Mouse (Mus musculus): ENCODE measurements around the gene Prima1. TPM values are rescaled to one million over a fixed set of nuclear protein-coding genes. Genes with fewer than 3 reads are reported as not detected.

Gene Prima1
- total and polyA plus RNA-seq, 2 experiments from 2014 or later = not detected

DNA sequence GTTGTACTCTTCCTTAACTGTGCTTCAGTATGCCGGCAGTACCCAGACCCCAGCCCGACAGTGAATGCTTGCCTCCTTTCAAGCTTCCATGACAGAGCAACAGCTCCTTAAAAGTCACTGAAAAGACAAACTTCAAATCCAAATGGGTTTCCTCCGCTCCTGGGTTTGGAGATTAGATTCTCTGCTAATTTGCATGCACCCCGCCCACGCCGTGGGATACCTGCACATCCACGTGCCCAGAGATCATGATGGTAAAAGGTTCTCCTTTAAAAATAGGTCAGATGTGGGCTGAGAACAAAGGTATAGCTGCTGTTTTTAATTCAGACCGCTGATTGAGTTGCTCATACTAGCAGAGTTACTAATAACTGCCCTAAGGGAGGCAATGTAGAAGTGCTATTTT is 82.9 kb downstream of the Prima1 start:
- H3K4me2 ChIP-seq (ENCODE audit: low read depth, low read length) = no peak overlapping the region
- H3K27ac ChIP-seq (ENCODE audit: low read depth) = no peak overlapping the region
- ATAC-seq (ENCODE audit: insufficient read depth, low read depth) (no peak), DNase-seq (ENCODE audit: low spot score) (no peak)
- H3K4me3 ChIP-seq (ENCODE audit: low read depth, low read length) = no peak overlapping the region
- H3K9me3 ChIP-seq (replicated peaks; ENCODE audit: control insufficient read depth, low read length) = no peaks in the 10 kb centered on the region
- WGBS = 69% methylated on average over 8 of the region's 8 CpGs
- 0 out of 2 replicates have a peak, but pooled peaks cover 8% of the 10 kb centered on the region for H3K27me3 ChIP-seq (ENCODE audit: control insufficient read depth, insufficient read depth, low read length)
- no peak overlapping the region for H3K9ac ChIP-seq (replicated peaks; ENCODE audit: low read depth, low read length)
- no peaks in the 10 kb centered on the region for H3K4me1 ChIP-seq (ENCODE audit: control insufficient read depth, insufficient read depth)
- H3K36me3 ChIP-seq (replicated peaks; ENCODE audit: control insufficient read depth, insufficient read depth, low read length) = no peaks in the 10 kb centered on the region
- TF ChIP-seq CTCF (IDR thresholded peaks at IDR 0.05; ENCODE audit: low read depth) (no peak), EP300 (IDR thresholded peaks at IDR 0.05; ENCODE audit: low read depth) (no peak)

GRCm38 (mm10) chr12:103157129-103157910 is 84.6 kb downstream of the Prima1 start:
- H3K9me3 ChIP-seq (replicated peaks; ENCODE audit: control insufficient read depth, low read length) = no peaks in the 10 kb centered on the region
- H3K4me2 ChIP-seq (ENCODE audit: low read depth, low read length) = no peak overlapping the region
- H3K27me3 ChIP-seq (ENCODE audit: control insufficient read depth, insufficient read depth, low read length) = 0 out of 2 replicates have a peak, but pooled peaks cover 8% of the 10 kb centered on the region
- no peak overlapping the region for H3K9ac ChIP-seq (replicated peaks; ENCODE audit: low read depth, low read length)
- TF ChIP-seq CTCF (IDR thresholded peaks at IDR 0.05; ENCODE audit: low read depth) (no peak), EP300 (IDR thresholded peaks at IDR 0.05; ENCODE audit: low read depth) (no peak)
- no peak overlapping the region for H3K27ac ChIP-seq (ENCODE audit: low read depth)
- DNase-seq (ENCODE audit: low spot score) (no peak), ATAC-seq (ENCODE audit: insufficient read depth, low read depth) (no peak)
- H3K4me1 ChIP-seq (ENCODE audit: control insufficient read depth, insufficient read depth) = no peaks in the 10 kb centered on the region
- H3K4me3 ChIP-seq (ENCODE audit: low read depth, low read length) = no peak overlapping the region
- WGBS = 41% methylated on average over 18 of the region's 18 CpGs
- H3K36me3 ChIP-seq (replicated peaks; ENCODE audit: control insufficient read depth, insufficient read depth, low read length) = no peaks in the 10 kb centered on the region

DNA sequence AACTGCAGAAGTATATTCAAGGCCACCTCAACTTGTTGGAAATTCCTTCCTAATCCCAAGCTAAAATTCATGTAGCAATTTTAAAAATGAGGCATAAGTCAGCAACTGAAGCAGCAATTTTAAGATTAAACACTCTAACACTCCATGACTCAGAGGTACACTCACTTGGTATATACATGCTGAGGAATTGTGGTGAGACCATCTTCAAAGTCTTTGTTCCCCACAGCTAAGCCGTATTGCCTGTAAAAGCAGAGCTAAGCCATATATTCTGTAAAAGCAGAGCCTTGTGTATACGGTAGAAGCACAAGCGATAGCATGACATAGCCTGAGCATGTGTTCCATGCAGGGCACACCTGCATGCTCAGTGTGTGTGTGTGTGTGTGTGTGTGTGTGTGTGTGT is 86.5 kb downstream of the Prima1 start:
- H3K4me1 ChIP-seq (ENCODE audit: control insufficient read depth, insufficient read depth) = no peaks in the 10 kb centered on the region
- 0 out of 2 replicates have a peak, but pooled peaks cover 8% of the 10 kb centered on the region for H3K27me3 ChIP-seq (ENCODE audit: control insufficient read depth, insufficient read depth, low read length)
- ATAC-seq (ENCODE audit: insufficient read depth, low read depth) = no peak
- no peak overlapping the region for H3K4me3 ChIP-seq (ENCODE audit: low read depth, low read length)
- no peak overlapping the region for H3K27ac ChIP-seq (ENCODE audit: low read depth)
- no peak overlapping the region for H3K9ac ChIP-seq (replicated peaks; ENCODE audit: low read depth, low read length)
- H3K4me2 ChIP-seq (ENCODE audit: low read depth, low read length) = no peak overlapping the region
- no peak for DNase-seq (ENCODE audit: low spot score)
- TF ChIP-seq EP300 (IDR thresholded peaks at IDR 0.05; ENCODE audit: low read depth) = no peak
- no peak for TF ChIP-seq CTCF (IDR thresholded peaks at IDR 0.05; ENCODE audit: low read depth)
- WGBS = 79% methylated on average over 3 of the region's 3 CpGs
- H3K36me3 ChIP-seq (replicated peaks; ENCODE audit: control insufficient read depth, insufficient read depth, low read length) = no peaks in the 10 kb centered on the region
- no peaks in the 10 kb centered on the region for H3K9me3 ChIP-seq (replicated peaks; ENCODE audit: control insufficient read depth, low read length)

DNA sequence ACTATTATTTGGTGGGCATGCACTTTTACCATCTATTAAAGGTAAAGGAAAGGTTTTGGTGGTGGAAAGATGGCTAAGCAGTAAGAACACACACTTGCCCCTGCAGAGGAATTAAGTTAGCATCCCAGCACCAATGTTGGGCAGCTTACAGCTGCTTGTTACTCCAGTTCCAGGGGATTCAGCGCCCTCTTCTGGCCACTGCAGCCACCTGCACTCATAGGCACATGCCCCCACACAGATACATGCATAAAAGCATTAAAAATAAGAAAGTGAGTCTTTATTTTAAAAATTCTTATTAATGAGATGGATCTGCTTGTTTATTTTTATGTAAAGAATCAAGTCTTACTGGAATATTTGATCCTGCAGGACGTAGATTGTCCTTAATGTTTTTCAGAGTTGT is 87.0 kb downstream of the Prima1 start:
- Histone ChIP-seq H3K4me1 (ENCODE audit: control insufficient read depth, insufficient read depth) (no peaks in the 10 kb centered on the region), H3K4me3 (ENCODE audit: low read depth, low read length) (no peak overlapping the region), H3K27ac (ENCODE audit: low read depth) (no peak overlapping the region), H3K36me3 (replicated peaks; ENCODE audit: control insufficient read depth, insufficient read depth, low read length) (no peaks in the 10 kb centered on the region), H3K4me2 (ENCODE audit: low read depth, low read length) (no peak overlapping the region), H3K9ac (replicated peaks; ENCODE audit: low read depth, low read length) (no peak overlapping the region), H3K9me3 (replicated peaks; ENCODE audit: control insufficient read depth, low read length) (no peaks in the 10 kb centered on the region), H3K27me3 (ENCODE audit: control insufficient read depth, insufficient read depth, low read length) (0 out of 2 replicates have a peak, but pooled peaks cover 8% of the 10 kb centered on the region)
- no peak for DNase-seq (ENCODE audit: low spot score)
- WGBS = 70% methylated on average over 2 of the region's 2 CpGs
- no peak for ATAC-seq (ENCODE audit: insufficient read depth, low read depth)
- TF ChIP-seq EP300 (IDR thresholded peaks at IDR 0.05; ENCODE audit: low read depth) = no peak
- TF ChIP-seq CTCF (IDR thresholded peaks at IDR 0.05; ENCODE audit: low read depth) = no peak

DNA sequence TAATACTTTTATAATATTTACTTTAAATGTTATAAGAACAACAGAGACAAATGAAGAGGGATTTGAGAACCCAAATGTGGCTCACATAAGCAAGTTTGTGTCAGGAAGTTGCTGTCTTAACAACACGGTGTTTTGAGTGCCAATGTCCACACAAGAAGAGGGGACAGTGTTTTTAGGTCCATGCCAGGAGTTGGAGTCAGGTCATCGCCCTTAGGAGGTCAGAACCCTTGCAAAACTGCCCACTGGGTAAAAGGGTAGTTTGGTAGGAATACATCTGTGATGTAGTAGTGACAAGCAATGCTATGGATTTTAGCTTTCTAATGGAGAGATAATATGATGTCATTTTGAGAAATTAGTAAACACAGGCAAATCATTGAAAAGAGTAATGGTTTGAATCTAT is 91.7 kb downstream of the Prima1 start:
- Histone ChIP-seq H3K4me2 (ENCODE audit: low read depth, low read length) (no peak overlapping the region), H3K9ac (replicated peaks; ENCODE audit: low read depth, low read length) (no peak overlapping the region), H3K36me3 (replicated peaks; ENCODE audit: control insufficient read depth, insufficient read depth, low read length) (no peaks in the 10 kb centered on the region), H3K9me3 (replicated peaks; ENCODE audit: control insufficient read depth, low read length) (peaks cover 10% of the 10 kb centered on the region; the same call in 1 of the 2 replicates), H3K4me3 (ENCODE audit: low read depth, low read length) (no peak overlapping the region), H3K27ac (ENCODE audit: low read depth) (no peak overlapping the region), H3K27me3 (ENCODE audit: control insufficient read depth, insufficient read depth, low read length) (no peaks in the 10 kb centered on the region), H3K4me1 (ENCODE audit: control insufficient read depth, insufficient read depth) (no peaks in the 10 kb centered on the region)
- TF ChIP-seq EP300 (IDR thresholded peaks at IDR 0.05; ENCODE audit: low read depth) (no peak), CTCF (IDR thresholded peaks at IDR 0.05; ENCODE audit: low read depth) (no peak)
- ATAC-seq (ENCODE audit: insufficient read depth, low read depth) (no peak), DNase-seq (ENCODE audit: low spot score) (no peak)
- WGBS = 68% methylated on average over 2 of the region's 2 CpGs

Other genes starting within 250 kb of the Prima1 start
- not detected in 2 replicates for gene Fam181a, start 68.8 kb upstream of the Prima1 start, total RNA-seq (2014; rRNA removed; ENCODE audit: low replicate concordance)
- gene Fam181a, start 68.8 kb upstream of the Prima1 start, polyA plus RNA-seq (2015; fragmentation: Nextera tagmentation; extraction: Ambion mirVana) = not detected in 2 replicates
- gene Asb2, start 113.9 kb upstream of the Prima1 start, total RNA-seq (2014; rRNA removed; ENCODE audit: low replicate concordance) = 572 and 632 TPM in 2 replicates
- 289 and 380 TPM in 2 replicates for gene Asb2, start 113.9 kb upstream of the Prima1 start, polyA plus RNA-seq (2015; fragmentation: Nextera tagmentation; extraction: Ambion mirVana)
- 8.6 and 12.2 TPM in 2 replicates for gene Otub2, start 146.5 kb upstream of the Prima1 start, total RNA-seq (2014; rRNA removed; ENCODE audit: low replicate concordance)
- gene Otub2, start 146.5 kb upstream of the Prima1 start, polyA plus RNA-seq (2015; fragmentation: Nextera tagmentation; extraction: Ambion mirVana) = 5.0 and 5.7 TPM in 2 replicates
- 2.5 and 2.8 TPM in 2 replicates for gene 9330161L09Rik, start 165.7 kb upstream of the Prima1 start, total RNA-seq (2014; rRNA removed; ENCODE audit: low replicate concordance)
- gene 9330161L09Rik, start 165.7 kb upstream of the Prima1 start, polyA plus RNA-seq (2015; fragmentation: Nextera tagmentation; extraction: Ambion mirVana) = 0.27 and 0.34 TPM in 2 replicates
- gene Ddx24, start 183.7 kb upstream of the Prima1 start, total RNA-seq (2014; rRNA removed; ENCODE audit: low replicate concordance) = 86.1 and 165 TPM in 2 replicates
- gene Ddx24, start 183.7 kb upstream of the Prima1 start, polyA plus RNA-seq (2015; fragmentation: Nextera tagmentation; extraction: Ambion mirVana) = 80.0 and 95.3 TPM in 2 replicates
- 39.5 and 47.2 TPM in 2 replicates for gene Ifi27, start 192.1 kb upstream of the Prima1 start, total RNA-seq (2014; rRNA removed; ENCODE audit: low replicate concordance)
- gene Ifi27, start 192.1 kb upstream of the Prima1 start, polyA plus RNA-seq (2015; fragmentation: Nextera tagmentation; extraction: Ambion mirVana) = 30.4 and 30.8 TPM in 2 replicates
- gene Ifi27l2a, start 201.5 kb upstream of the Prima1 start, total RNA-seq (2014; rRNA removed; ENCODE audit: low replicate concordance) = 65.8 and 156 TPM in 2 replicates
- 51.0 and 68.2 TPM in 2 replicates for gene Ifi27l2a, start 201.5 kb upstream of the Prima1 start, polyA plus RNA-seq (2015; fragmentation: Nextera tagmentation; extraction: Ambion mirVana)
- not detected in 2 replicates for gene Ifi27l2b, start 215.1 kb upstream of the Prima1 start, total RNA-seq (2014; rRNA removed; ENCODE audit: low replicate concordance)
- gene Ifi27l2b, start 215.1 kb upstream of the Prima1 start, polyA plus RNA-seq (2015; fragmentation: Nextera tagmentation; extraction: Ambion mirVana) = 0.29 and 0.63 TPM in 2 replicates

Data from heart, postnatal 0 days (tissue).